Mouse (Mus musculus) hindbrain, embryonic 10.5 days (tissue): ENCODE data around the gene Heatr5b. TPM values are rescaled to one million over a fixed set of nuclear protein-coding genes. Genes with fewer than 3 reads are reported as not detected.

Experiments
- DNase-seq: peaks from one replicate; pipeline ENCODE4 v3.0.0-alpha.2; 2017; ENCODE audit warnings: low spot score
- H3K27ac ChIP-seq: fragments of 300-500 bp; sonication (generic); 2 replicates; pipeline ENCODE4 v1.5.1; 2016; ENCODE audit warnings: mild to moderate bottlenecking, moderate library complexity
- H3K27me3 ChIP-seq: fragments of 300-500 bp; sonication (generic); 2 replicates; pipeline ENCODE4 v1.6.1; 2016; ENCODE audit warnings: mild to moderate bottlenecking; ENCODE audit not compliant: poor library complexity, insufficient read depth, severe bottlenecking
- H3K36me3 ChIP-seq: fragments of 300-500 bp; sonication (generic); 2 replicates; pipeline ENCODE4 v1.6.1; 2016; ENCODE audit warnings: mild to moderate bottlenecking, moderate library complexity
- H3K4me1 ChIP-seq: fragments of 300-500 bp; sonication (generic); replicated peaks from 2 replicates; pipeline ENCODE4 v1.6.1; 2016; ENCODE audit warnings: mild to moderate bottlenecking
- H3K4me3 ChIP-seq: fragments of 300-500 bp; sonication (generic); 2 replicates; pipeline ENCODE4 v1.5.1; 2016; ENCODE audit warnings: mild to moderate bottlenecking, moderate library complexity
- H3K9me3 ChIP-seq: fragments of 300-500 bp; sonication (generic); 2 replicates; pipeline ENCODE4 v1.6.1; 2016; ENCODE audit warnings: mild to moderate bottlenecking, moderate library complexity
- WGBS: fragments of 180-500 bp; shearing (Covaris S2); methylation state at CpG from one replicate; pipeline ENCODE4 v1.1.7; 2016; 5-methylcytosine and 5-hydroxymethylcytosine counted together
- polyA plus RNA-seq: library from polyadenylated mRNA; unstranded; fragments of >200 nt; fragmentation: Nextera tagmentation; extraction: Ambion mirVana; gene quantifications from 2 replicates; pipeline ENCODE4 v1.2.1, GENCODE M21; 2016

Heatr5b gene
- polyA plus RNA-seq: 14.9 and 16.0 TPM in 2 replicates

- Histone ChIP-seq H3K4me3 (peak within 1 kb of the TSS; percentile 69), H3K36me3 (peaks cover 30% of the 10 kb centered on the region), H3K9me3 (no peaks in the 10 kb centered on the region), H3K27me3 (no peaks in the 10 kb centered on the region), H3K27ac (peak within 1 kb of the TSS; percentile 88), H3K4me1 (peaks cover 14% of the 10 kb centered on the region)
- under 1% methylated on average over 81 of the region's 81 CpGs for WGBS
- DNase-seq: peak; percentile 100
These were observed at the start of gene Heatr5b, which contains the start of gene Gpatch11 for GRCm38 (mm10) chr17:78834856-78835835. Gene Heatr5b (minus strand): TSS chr17:78835364. Gene Gpatch11 (plus strand): TSS chr17:78835567.

GRCm38 (mm10) chr17:78883291-78883690 lies 48.1 kb upstream of the Heatr5b start:
- H3K4me1 ChIP-seq: peaks cover 20% of the 10 kb centered on the region
- 96% methylated on average over 4 of the region's 4 CpGs for WGBS
- H3K27ac ChIP-seq: no peak overlapping the region
- H3K4me3 ChIP-seq: no peak overlapping the region
- no peak for DNase-seq
- no peaks in the 10 kb centered on the region for H3K27me3 ChIP-seq
- no peaks in the 10 kb centered on the region for H3K36me3 ChIP-seq
- peaks cover 4% of the 10 kb centered on the region; the same call in 1 of the 2 replicates for H3K9me3 ChIP-seq

- H3K27me3 ChIP-seq: no peaks in the 10 kb centered on the region
- H3K4me1 ChIP-seq: peaks cover 20% of the 10 kb centered on the region
- 3% methylated on average over 28 of the region's 28 CpGs for WGBS
- DNase-seq: peak; percentile 79
- peaks cover 4% of the 10 kb centered on the region; the same call in 1 of the 2 replicates for H3K9me3 ChIP-seq
- H3K4me3 ChIP-seq: peak within 1 kb of the TSS; percentile 65
- H3K36me3 ChIP-seq: 0 out of 2 replicates have a peak, but pooled peaks cover 4% of the 10 kb centered on the region
- peak within 1 kb of the TSS; percentile 86 for H3K27ac ChIP-seq
These were observed 47.4 kb upstream of the Heatr5b start, which contains the start of gene Eif2ak2 for GRCm38 (mm10) chr17:78882401-78883112. Gene Eif2ak2 (minus strand): TSS chr17:78882573.

DNA sequence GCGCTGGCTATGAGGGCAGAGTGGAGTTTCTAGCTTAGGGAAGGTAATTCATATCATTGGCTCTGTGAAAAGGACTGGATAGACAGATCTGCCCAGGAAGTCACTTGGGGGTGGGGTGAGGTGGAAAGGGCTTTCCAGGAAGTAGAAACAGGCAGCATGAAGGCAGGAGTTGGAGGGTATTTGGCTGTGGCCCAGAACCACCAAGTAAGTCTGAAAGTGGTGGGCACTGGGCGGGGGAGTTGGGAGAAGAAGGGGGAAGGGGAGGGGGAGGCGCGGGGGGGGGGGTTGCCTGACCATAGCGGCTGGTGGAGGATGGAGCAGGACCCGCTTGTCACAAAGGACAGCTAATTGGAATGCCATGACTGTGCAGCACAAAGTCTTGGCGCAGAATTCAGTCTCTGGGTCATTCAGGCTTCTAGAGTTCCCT lies 46.7 kb upstream of the Heatr5b start:
- Histone ChIP-seq H3K27me3 (no peaks in the 10 kb centered on the region), H3K4me1 (peaks cover 20% of the 10 kb centered on the region), H3K27ac (peak overlapping the region; percentile 86), H3K9me3 (peaks cover 4% of the 10 kb centered on the region; the same call in 1 of the 2 replicates), H3K36me3 (0 out of 2 replicates have a peak, but pooled peaks cover 5% of the 10 kb centered on the region), H3K4me3 (peak overlapping the region; percentile 65)
- DNase-seq: no peak
- WGBS: 12% methylated on average over 7 of the region's 7 CpGs

GRCm38 (mm10) chr17:78873886-78874285 lies 38.7 kb upstream of the Heatr5b start:
- Histone ChIP-seq H3K4me1 (no peaks in the 10 kb centered on the region), H3K9me3 (no peaks in the 10 kb centered on the region), H3K4me3 (no peak overlapping the region), H3K27ac (no peak overlapping the region), H3K27me3 (no peaks in the 10 kb centered on the region), H3K36me3 (peaks cover 14% of the 10 kb centered on the region; the same call in 1 of the 2 replicates)
- DNase-seq: no peak
- 88% methylated on average over 6 of the region's 6 CpGs for WGBS

GRCm38 (mm10) chr17:78856243-78856642 lies 21.1 kb upstream of the Heatr5b start:
- H3K4me1 ChIP-seq: no peaks in the 10 kb centered on the region
- no peak for DNase-seq
- no peaks in the 10 kb centered on the region for H3K27me3 ChIP-seq
- peaks cover 36% of the 10 kb centered on the region for H3K36me3 ChIP-seq
- no peak overlapping the region for H3K4me3 ChIP-seq
- WGBS: 90% methylated on average over 10 of the region's 10 CpGs
- no peak overlapping the region for H3K27ac ChIP-seq
- H3K9me3 ChIP-seq: no peaks in the 10 kb centered on the region

DNA sequence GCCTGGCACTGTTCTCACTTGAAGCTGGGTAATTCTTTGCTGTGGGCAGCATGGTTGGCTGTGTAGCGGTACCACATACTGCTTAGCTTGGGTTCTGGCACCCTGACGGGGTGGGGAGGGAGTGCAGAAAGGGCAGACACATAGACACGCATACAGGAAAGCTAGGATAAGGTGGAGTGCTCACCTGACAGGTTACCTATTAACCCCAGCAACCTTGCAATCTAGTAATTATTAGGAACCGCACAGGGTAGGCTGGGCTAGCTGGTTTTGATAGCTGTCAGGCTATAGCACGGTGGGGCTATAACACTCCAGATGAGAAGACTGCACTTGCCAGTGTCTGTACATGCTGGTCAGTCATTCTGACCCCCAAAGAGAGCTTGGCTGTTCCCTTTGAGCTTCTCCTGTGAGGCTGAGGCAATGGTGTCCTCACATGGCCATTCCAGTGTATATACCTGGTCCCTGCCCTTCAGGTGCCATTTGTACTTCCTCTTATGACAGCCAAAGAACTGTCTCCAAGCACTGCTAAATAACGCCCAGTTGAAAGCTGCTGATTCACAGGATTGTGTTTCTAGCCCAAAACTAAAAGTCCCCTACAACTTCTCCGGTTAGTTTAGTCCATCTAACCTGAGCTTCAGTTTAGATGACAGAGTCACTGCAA lies 7.2 kb upstream of the Heatr5b start:
- no peaks in the 10 kb centered on the region for H3K4me1 ChIP-seq
- no peak for DNase-seq
- H3K36me3 ChIP-seq: peaks cover 89% of the 10 kb centered on the region
- no peaks in the 10 kb centered on the region for H3K27me3 ChIP-seq
- no peaks in the 10 kb centered on the region for H3K9me3 ChIP-seq
- no peak overlapping the region for H3K4me3 ChIP-seq
- 92% methylated on average over 7 of the region's 7 CpGs for WGBS
- no peak overlapping the region for H3K27ac ChIP-seq

GRCm38 (mm10) chr17:78836056-78836455 lies 892 bp upstream of the Heatr5b start:
- no peaks in the 10 kb centered on the region for H3K9me3 ChIP-seq
- peak overlapping the region; percentile 88 for H3K27ac ChIP-seq
- H3K4me3 ChIP-seq: peak overlapping the region; percentile 69
- peaks cover 14% of the 10 kb centered on the region for H3K4me1 ChIP-seq
- WGBS: 39% methylated on average over 2 of the region's 2 CpGs
- no peaks in the 10 kb centered on the region for H3K27me3 ChIP-seq
- peaks cover 28% of the 10 kb centered on the region for H3K36me3 ChIP-seq
- DNase-seq: no peak

- no peaks in the 10 kb centered on the region for H3K27me3 ChIP-seq
- WGBS: 92% methylated on average over 13 of the region's 13 CpGs
- H3K36me3 ChIP-seq: peaks cover 80% of the 10 kb centered on the region
- H3K4me3 ChIP-seq: no peak overlapping the region
- H3K9me3 ChIP-seq: no peaks in the 10 kb centered on the region
- no peaks in the 10 kb centered on the region for H3K4me1 ChIP-seq
- no peak overlapping the region for H3K27ac ChIP-seq
- no peak for DNase-seq
These were observed 10.8 kb downstream of the Heatr5b start for GRCm38 (mm10) chr17:78824346-78824745.

GRCm38 (mm10) chr17:78809582-78809981 lies 25.6 kb downstream of the Heatr5b start:
- no peak for DNase-seq
- Histone ChIP-seq H3K36me3 (peaks cover 56% of the 10 kb centered on the region), H3K27me3 (no peaks in the 10 kb centered on the region), H3K9me3 (no peaks in the 10 kb centered on the region), H3K27ac (no peak overlapping the region), H3K4me3 (no peak overlapping the region), H3K4me1 (no peaks in the 10 kb centered on the region)
- 93% methylated on average over 3 of the region's 3 CpGs for WGBS

- Histone ChIP-seq H3K4me1 (no peaks in the 10 kb centered on the region), H3K27ac (no peak overlapping the region), H3K27me3 (no peaks in the 10 kb centered on the region), H3K36me3 (peaks cover 55% of the 10 kb centered on the region), H3K4me3 (no peak overlapping the region), H3K9me3 (no peaks in the 10 kb centered on the region)
- no peak for DNase-seq
These were observed 26.1 kb downstream of the Heatr5b start for GRCm38 (mm10) chr17:78809019-78809418.

GRCm38 (mm10) chr17:78797222-78797621 lies 37.9 kb downstream of the Heatr5b start:
- Histone ChIP-seq H3K4me3 (no peak overlapping the region), H3K27ac (no peak overlapping the region), H3K27me3 (no peaks in the 10 kb centered on the region), H3K9me3 (no peaks in the 10 kb centered on the region), H3K36me3 (peaks cover 67% of the 10 kb centered on the region), H3K4me1 (no peaks in the 10 kb centered on the region)
- 94% methylated on average over 1 of the region's 1 CpGs for WGBS
- no peak for DNase-seq
